Mouse (Mus musculus) ovary, postnatal 14 days (tissue): ENCODE results near the gene D17Wsu92e.

Source experiments
- DNase-seq: peaks from one replicate; pipeline ENCODE4 v3.0.0; 2022; ENCODE audit warnings: low spot score

The D17Wsu92e gene

DNA sequence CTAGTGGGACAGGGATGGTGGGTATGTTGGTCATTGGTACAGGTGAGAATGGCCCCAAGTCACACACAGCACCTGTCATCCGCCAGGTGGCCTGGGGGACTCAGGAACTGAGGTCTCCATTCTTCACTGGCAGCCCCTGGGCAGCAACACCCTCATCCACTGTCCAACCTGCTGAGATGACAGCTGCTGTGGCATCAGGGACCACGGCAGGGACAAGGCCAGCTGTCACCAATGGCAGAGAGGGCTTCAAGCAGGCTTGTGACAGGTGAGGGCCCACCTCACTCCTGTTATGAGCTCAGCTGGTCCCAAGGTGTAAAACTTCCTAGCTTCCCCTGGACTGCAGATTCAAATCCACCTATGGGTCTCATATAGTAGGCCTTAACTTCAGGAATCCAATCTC lies 72.3 kb downstream of the D17Wsu92e start:
- no peak for DNase-seq

- DNase-seq = no peak
Measured at GRCm38 (mm10) chr17:27746446-27746845, 74.0 kb downstream of the D17Wsu92e start.

DNA sequence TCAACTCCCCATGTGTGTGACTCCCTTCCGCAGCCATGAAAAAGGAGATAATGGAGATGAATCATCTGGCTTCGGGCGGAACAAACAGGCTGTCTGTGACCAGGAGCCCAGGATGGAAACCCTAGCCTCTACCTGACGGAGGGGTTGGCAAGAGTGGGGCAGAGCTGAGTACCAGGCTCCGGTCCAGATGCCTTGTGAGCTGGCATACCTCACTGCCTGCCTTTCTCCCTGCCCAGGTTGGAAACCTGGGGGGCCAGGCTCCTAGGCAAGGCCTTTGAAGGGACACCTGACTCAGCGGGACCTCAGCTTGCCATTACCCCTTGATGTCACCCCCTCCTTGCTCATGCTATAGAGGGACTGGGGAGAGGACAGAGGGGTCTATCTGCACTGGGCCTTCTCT lies 79.5 kb downstream of the D17Wsu92e start:
- no peak for DNase-seq

DNA sequence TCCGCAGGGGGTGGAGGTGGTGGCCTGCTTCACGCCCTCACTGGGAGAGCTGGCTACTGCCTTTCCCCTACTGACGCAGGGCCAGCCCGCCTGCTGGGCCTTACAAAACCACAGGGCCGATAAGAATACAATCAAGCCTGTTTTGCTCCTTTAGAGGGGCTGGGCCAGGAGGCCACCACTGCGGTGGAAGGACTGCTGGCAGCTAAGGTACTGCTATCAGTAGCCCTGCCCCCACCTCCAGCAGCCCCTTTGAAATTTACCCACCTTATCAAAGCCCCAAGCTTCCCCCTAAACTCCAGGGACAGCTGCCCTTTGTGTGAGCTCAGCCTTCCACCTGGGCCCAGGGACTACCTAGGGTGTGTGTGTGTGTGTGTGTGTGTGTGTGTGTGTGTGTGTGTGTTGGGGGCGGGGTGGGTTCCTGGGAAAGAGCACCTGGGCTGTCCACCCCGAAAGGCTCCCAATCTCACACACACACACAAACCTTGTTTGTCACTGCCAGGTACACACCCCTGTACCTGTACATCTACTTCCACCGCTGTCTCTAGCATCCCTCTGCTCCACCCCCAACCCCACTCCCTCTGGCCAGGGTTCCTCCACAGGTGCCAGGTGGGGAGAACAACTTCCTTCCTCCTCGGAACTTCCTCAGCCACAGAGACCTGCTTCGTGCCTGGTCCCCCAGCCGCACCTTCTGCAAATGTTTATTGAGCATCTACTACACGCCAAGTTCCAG lies 85.9 kb downstream of the D17Wsu92e start:
- DNase-seq = no peak

- no peak for DNase-seq
Measured at GRCm38 (mm10) chr17:27732694-27733093, 87.8 kb downstream of the D17Wsu92e start.

GRCm38 (mm10) chr17:27732152-27732551 lies 88.3 kb downstream of the D17Wsu92e start:
- DNase-seq = no peak

GRCm38 (mm10) chr17:27728770-27729169 lies 91.7 kb downstream of the D17Wsu92e start, which contains the start of gene Spdef:
Gene Spdef (minus strand): TSS chr17:27728955.
- no peak for DNase-seq

GRCm38 (mm10) chr17:27726527-27726926 lies 93.9 kb downstream of the D17Wsu92e start:
- no peak for DNase-seq

- DNase-seq = no peak
Measured at GRCm38 (mm10) chr17:27725412-27725811, 95.0 kb downstream of the D17Wsu92e start.

- no peak for DNase-seq
Measured at GRCm38 (mm10) chr17:27725011-27725410, 95.4 kb downstream of the D17Wsu92e start.

- no peak for DNase-seq
Measured at GRCm38 (mm10) chr17:27724327-27724726, 96.1 kb downstream of the D17Wsu92e start.

GRCm38 (mm10) chr17:27721125-27721664 lies 99.3 kb downstream of the D17Wsu92e start:
- peak; percentile 27 for DNase-seq

- no peak for DNase-seq
Measured at GRCm38 (mm10) chr17:27720326-27720725, 100.1 kb downstream of the D17Wsu92e start.

DNA sequence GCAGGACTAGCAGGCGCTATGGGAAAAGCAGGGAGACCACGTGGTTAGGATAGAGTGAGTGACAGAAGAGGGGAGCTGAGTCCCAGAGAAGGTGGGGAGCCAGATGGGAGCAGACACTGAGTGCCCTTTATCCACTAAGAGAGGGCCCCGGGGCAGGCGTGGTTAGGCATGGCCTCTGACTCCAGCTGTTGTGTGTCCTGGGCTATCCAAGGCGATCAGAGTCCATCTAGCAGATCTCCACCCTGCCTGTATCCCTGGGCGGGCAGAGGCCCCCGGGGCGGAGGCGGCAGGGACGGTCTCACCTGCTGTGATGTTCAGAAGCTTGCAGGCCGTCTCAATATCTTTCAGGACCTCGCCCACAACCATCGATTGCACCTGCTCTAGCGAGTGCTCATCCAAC lies 100.8 kb downstream of the D17Wsu92e start:
- DNase-seq = no peak

DNA sequence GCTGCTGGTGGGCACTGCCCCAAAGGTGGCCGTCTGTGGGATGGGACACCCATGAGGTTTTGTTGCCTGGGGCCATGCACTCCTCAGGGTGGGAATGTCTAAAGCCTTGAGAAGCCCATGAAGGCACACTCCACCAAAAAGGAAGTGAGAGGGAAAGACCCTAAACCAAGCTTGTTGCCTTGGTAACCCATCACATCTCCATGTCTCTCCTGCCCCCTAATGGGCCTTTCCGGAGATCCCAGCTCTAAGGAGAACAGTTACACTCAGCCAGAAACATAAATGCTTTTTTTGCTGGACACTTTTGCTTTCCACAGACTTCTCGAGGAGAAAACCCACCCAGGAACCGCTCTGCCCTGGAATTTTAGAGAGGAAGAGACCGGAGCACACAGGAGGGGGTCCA lies 102.2 kb downstream of the D17Wsu92e start:
- no peak for DNase-seq

- no peak for DNase-seq
Measured at GRCm38 (mm10) chr17:27716804-27717203, 103.6 kb downstream of the D17Wsu92e start.

GRCm38 (mm10) chr17:27712832-27713231 lies 107.6 kb downstream of the D17Wsu92e start:
- no peak for DNase-seq

GRCm38 (mm10) chr17:27709650-27710049 lies 110.8 kb downstream of the D17Wsu92e start:
- DNase-seq = no peak

DNA sequence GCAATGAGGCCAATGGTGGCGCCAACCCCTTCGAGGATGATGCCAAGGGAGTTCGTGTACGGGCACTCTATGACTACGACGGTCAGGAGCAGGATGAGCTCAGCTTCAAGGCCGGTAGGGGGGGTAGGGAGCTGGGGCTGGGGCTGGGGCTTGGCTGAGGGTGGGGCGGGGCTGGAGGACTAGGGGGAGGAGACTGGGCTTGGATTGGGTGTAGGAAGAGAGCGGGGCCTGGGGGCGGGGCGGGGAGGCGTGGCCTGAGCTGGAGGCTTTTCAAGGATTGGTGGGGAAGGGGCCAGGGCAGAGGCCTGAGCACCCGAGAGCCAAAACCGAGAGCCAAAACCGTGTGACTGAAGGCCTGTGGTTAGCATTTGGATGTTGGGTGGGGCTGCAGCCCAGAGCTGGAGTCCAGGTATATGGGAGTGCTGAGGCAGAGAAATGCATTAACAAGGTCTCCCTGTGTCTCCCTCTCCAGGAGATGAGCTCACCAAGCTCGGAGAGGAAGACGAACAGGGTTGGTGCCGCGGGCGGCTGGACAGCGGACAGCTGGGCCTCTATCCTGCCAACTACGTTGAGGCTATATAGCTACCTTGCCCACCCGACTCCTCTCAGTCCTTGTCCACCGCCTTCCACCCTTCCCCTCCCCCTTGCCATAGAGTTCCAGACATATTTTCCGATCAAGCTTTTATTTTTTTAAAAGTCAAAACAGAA lies 112.3 kb downstream of the D17Wsu92e start:
- DNase-seq = peak; percentile 66

DNA sequence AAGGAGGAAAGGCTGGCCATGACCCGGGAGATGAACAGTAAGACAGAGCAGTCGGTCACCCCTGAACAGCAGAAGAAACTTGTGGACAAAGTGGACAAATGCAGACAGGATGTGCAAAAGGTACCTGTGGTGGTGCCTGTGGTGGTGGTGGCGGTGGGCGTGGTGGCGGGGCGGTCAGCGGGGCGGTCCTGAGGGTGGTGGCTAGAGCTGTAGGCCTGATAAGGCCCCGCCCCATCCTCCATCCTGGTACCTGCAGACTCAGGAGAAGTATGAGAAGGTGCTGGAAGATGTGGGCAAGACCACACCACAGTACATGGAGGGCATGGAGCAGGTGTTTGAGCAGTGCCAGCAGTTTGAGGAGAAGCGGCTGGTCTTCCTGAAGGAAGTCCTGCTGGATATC lies 114.8 kb downstream of the D17Wsu92e start:
- DNase-seq = no peak

DNA sequence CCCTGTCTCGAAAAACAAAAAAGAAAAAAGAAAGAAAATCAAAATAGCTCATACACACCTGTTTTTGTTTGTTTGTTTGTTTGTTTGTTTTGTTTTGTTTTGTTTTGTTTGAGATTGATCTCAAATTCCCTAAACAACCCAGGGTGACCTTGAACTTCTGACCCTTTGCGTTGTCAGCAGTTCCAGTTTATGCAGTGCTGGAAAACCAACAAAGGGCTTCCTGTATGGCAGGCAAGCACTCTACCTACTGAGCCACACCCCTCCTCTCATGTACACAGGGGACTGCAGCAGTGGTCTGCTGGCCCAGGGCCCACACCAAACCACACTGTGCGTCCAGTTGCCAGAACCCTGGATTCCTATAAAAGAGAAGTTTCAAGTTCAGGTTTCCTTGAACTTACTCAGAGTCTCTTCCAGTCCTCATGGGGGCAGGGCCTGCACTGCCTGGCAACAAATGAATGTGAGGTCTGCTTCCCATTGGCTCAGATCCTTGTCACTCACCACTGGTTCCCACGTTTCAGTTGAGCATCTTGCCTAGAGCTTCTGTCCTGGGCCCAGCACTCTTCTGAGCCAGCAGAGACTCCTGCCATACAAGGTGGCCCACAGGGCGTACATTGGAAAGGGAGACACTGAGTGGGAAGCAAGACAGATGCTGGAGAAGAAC lies 116.4 kb downstream of the D17Wsu92e start:
- no peak for DNase-seq

GRCm38 (mm10) chr17:27702518-27702917 lies 117.9 kb downstream of the D17Wsu92e start:
- peak; percentile 58 for DNase-seq

GRCm38 (mm10) chr17:27701856-27702255 lies 118.6 kb downstream of the D17Wsu92e start:
- DNase-seq = no peak
